Mouse (Mus musculus) hindbrain, embryonic 14.5 days (tissue): Measurements from ENCODE around the gene Hes1. TPM values are rescaled to one million over a fixed set of nuclear protein-coding genes. Genes with fewer than 3 reads are reported as not detected.

Experiments
- ATAC-seq: fragments of 200-750 bp; cut with Nextera tagmentation; 2 replicates; pipeline ENCODE4 v1.8.0; 2017; ENCODE audit warnings: moderate number of reproducible peaks, mild to moderate bottlenecking, moderate TSS enrichment, moderate library complexity; ENCODE audit not compliant: low FRiP score
- DNase-seq: peaks from one replicate; pipeline ENCODE4 v3.0.0-alpha.2; 2015; ENCODE audit warnings: low spot score
- H3K27ac ChIP-seq: fragments of 300-500 bp; sonication (generic); 2 replicates; pipeline ENCODE4 v1.5.1; 2014; ENCODE audit warnings: mild to moderate bottlenecking, moderate library complexity
- H3K27me3 ChIP-seq: fragments of 300-500 bp; sonication (generic); 2 replicates; pipeline ENCODE4 v1.6.1; 2014; ENCODE audit warnings: mild to moderate bottlenecking, low read length, mixed read lengths; ENCODE audit not compliant: control insufficient read depth, insufficient read depth
- H3K36me3 ChIP-seq: fragments of 300-500 bp; sonication (generic); replicated peaks from 2 replicates; pipeline ENCODE4 v1.6.1; 2014; ENCODE audit not compliant: control insufficient read depth, insufficient read depth
- H3K4me1 ChIP-seq: fragments of 300-500 bp; sonication (generic); replicated peaks from 2 replicates; pipeline ENCODE4 v1.6.1; 2014; ENCODE audit warnings: antibody characterized with exemption, low read length, mixed read lengths; ENCODE audit not compliant: control insufficient read depth, insufficient read depth
- H3K4me2 ChIP-seq: fragments of 300-500 bp; sonication (generic); replicated peaks from 2 replicates; pipeline ENCODE4 v1.6.1; 2014; ENCODE audit warnings: mild to moderate bottlenecking, moderate library complexity
- H3K4me3 ChIP-seq: fragments of 300-500 bp; sonication (generic); replicated peaks from 2 replicates; pipeline ENCODE4 v1.5.1; 2014; ENCODE audit warnings: mild to moderate bottlenecking, low read length
- H3K9ac ChIP-seq: fragments of 300-500 bp; sonication (generic); 2 replicates; pipeline ENCODE4 v1.6.1; 2014
- H3K9me3 ChIP-seq: fragments of 300-500 bp; sonication (generic); 2 replicates; pipeline ENCODE4 v1.6.1; 2016; ENCODE audit warnings: low read length; ENCODE audit not compliant: control insufficient read depth
- WGBS: fragments of 180-500 bp; shearing (Covaris S2); extraction: QIAGEN DNeasy Blood & Tissue Kit; methylation state at CpG from one replicate; pipeline ENCODE4 v1.1.7; 2014; 5-methylcytosine and 5-hydroxymethylcytosine counted together
- polyA plus RNA-seq: library from polyadenylated mRNA; unstranded; fragments of >200 nt; fragmentation: Nextera tagmentation; extraction: Ambion mirVana; gene quantifications from 2 replicates; pipeline ENCODE4 v1.2.1, GENCODE M21; 2014

Hes1 gene
- polyA plus RNA-seq, 1 experiment from 2014 or later = 18.0 TPM

- 51% methylated on average over 5 of the region's 5 CpGs for WGBS
- H3K27me3 ChIP-seq = peaks cover 4% of the 10 kb centered on the region; the same call in 1 of the 2 replicates
Observed at GRCm38 (mm10) chr16:30045615-30046014, 18.6 kb upstream of the Hes1 start.

DNA sequence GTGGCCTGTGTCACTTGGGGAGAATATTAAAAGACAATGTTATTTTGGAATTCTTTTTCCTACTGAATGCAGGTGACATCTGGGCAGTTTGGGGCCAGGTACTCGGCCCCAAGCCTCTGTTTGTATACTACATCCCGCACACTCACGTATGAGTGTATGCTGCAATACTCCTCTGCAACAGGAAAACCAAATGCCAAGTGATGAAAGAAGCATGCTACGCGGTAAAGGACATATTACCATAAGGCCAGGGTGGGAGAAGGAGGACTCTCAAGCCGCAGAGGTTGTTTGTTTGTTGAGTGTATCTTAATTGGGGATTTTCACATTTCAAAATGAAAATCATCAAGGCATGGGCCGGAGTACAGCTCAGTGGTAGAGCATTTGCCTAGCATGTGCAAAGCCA is 17.2 kb upstream of the Hes1 start:
- no peaks in the 10 kb centered on the region for H3K9me3 ChIP-seq
- no peaks in the 10 kb centered on the region for H3K4me1 ChIP-seq
- no peak overlapping the region for H3K9ac ChIP-seq
- no peaks in the 10 kb centered on the region for H3K36me3 ChIP-seq
- peaks cover 4% of the 10 kb centered on the region; the same call in 1 of the 2 replicates for H3K27me3 ChIP-seq
- ATAC-seq = no peak
- H3K27ac ChIP-seq = no peak overlapping the region
- no peak for DNase-seq
- H3K4me3 ChIP-seq = no peak overlapping the region
- no peak overlapping the region for H3K4me2 ChIP-seq
- 89% methylated on average over 7 of the region's 7 CpGs for WGBS

More at GRCm38 (mm10) chr16:30045615-30046014, 18.6 kb upstream of the Hes1 start:
- no peaks in the 10 kb centered on the region for H3K4me1 ChIP-seq
- no peak overlapping the region for H3K9ac ChIP-seq
- H3K36me3 ChIP-seq = no peaks in the 10 kb centered on the region
- no peak for DNase-seq
- no peak for ATAC-seq
- H3K27ac ChIP-seq = no peak overlapping the region
- H3K4me3 ChIP-seq = no peak overlapping the region
- H3K9me3 ChIP-seq = no peaks in the 10 kb centered on the region
- H3K4me2 ChIP-seq = no peak overlapping the region

- no peaks in the 10 kb centered on the region for H3K36me3 ChIP-seq
- DNase-seq = no peak
- no peaks in the 10 kb centered on the region for H3K9me3 ChIP-seq
- ATAC-seq = no peak
- H3K4me2 ChIP-seq = no peak overlapping the region
- no peak overlapping the region for H3K9ac ChIP-seq
- no peaks in the 10 kb centered on the region for H3K4me1 ChIP-seq
- no peak overlapping the region for H3K4me3 ChIP-seq
- 57% methylated on average over 11 of the region's 11 CpGs for WGBS
- H3K27ac ChIP-seq = no peak overlapping the region
- peaks cover 4% of the 10 kb centered on the region; the same call in 1 of the 2 replicates for H3K27me3 ChIP-seq
Observed at GRCm38 (mm10) chr16:30047421-30047831, 16.8 kb upstream of the Hes1 start.

GRCm38 (mm10) chr16:30050767-30051490 is 13.3 kb upstream of the Hes1 start:
- no peak for ATAC-seq
- H3K27me3 ChIP-seq = peaks cover 16% of the 10 kb centered on the region
- 76% methylated on average over 10 of the region's 10 CpGs for WGBS

GRCm38 (mm10) chr16:30052271-30052670 is 11.9 kb upstream of the Hes1 start:
- 63% methylated on average over 2 of the region's 2 CpGs for WGBS

More at GRCm38 (mm10) chr16:30050767-30051490, 13.3 kb upstream of the Hes1 start:
- H3K36me3 ChIP-seq = no peaks in the 10 kb centered on the region
- no peak overlapping the region for H3K4me3 ChIP-seq
- no peaks in the 10 kb centered on the region for H3K9me3 ChIP-seq
- no peaks in the 10 kb centered on the region for H3K4me1 ChIP-seq
- no peak for DNase-seq
- H3K27ac ChIP-seq = no peak overlapping the region
- H3K4me2 ChIP-seq = no peak overlapping the region
- H3K9ac ChIP-seq = no peak overlapping the region

GRCm38 (mm10) chr16:30052839-30053511 is 11.2 kb upstream of the Hes1 start:
- Histone ChIP-seq H3K9me3 (no peaks in the 10 kb centered on the region), H3K36me3 (no peaks in the 10 kb centered on the region), H3K4me1 (no peaks in the 10 kb centered on the region), H3K27ac (no peak overlapping the region), H3K27me3 (peaks cover 19% of the 10 kb centered on the region), H3K4me3 (no peak overlapping the region), H3K4me2 (no peak overlapping the region), H3K9ac (no peak overlapping the region)
- ATAC-seq (no peak), DNase-seq (no peak)
- 70% methylated on average over 16 of the region's 16 CpGs for WGBS

More at GRCm38 (mm10) chr16:30052271-30052670, 11.9 kb upstream of the Hes1 start:
- H3K36me3 ChIP-seq = no peaks in the 10 kb centered on the region
- no peak overlapping the region for H3K9ac ChIP-seq
- H3K27me3 ChIP-seq = peaks cover 19% of the 10 kb centered on the region
- ATAC-seq = no peak
- H3K4me2 ChIP-seq = no peak overlapping the region
- no peaks in the 10 kb centered on the region for H3K4me1 ChIP-seq
- H3K4me3 ChIP-seq = no peak overlapping the region
- H3K9me3 ChIP-seq = no peaks in the 10 kb centered on the region
- DNase-seq = no peak
- H3K27ac ChIP-seq = no peak overlapping the region

DNA sequence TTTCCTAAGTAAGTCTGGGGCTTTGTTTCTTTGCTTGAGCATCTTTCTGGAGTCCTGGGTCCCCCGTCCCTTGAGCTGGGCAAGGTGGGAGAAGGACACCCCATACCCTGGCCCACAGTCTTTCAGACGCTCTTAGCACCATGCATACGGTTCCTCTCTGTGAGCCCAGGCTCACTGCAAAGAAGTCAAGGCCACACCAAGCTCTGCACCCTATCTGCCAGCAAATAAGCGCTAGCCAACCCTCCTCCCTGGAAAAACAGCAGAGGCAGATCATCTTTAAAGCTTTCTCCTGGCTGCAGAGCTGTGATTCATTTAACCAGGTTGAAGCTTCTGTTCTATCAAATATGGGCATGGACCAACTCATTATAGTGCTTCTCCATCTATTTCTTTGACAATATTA is 9.6 kb upstream of the Hes1 start:
- Histone ChIP-seq H3K4me1 (peaks cover 8% of the 10 kb centered on the region; the same call in 1 of the 2 replicates), H3K27ac (no peak overlapping the region), H3K4me2 (no peak overlapping the region), H3K4me3 (no peak overlapping the region), H3K9ac (no peak overlapping the region), H3K27me3 (peaks cover 34% of the 10 kb centered on the region), H3K36me3 (no peaks in the 10 kb centered on the region), H3K9me3 (no peaks in the 10 kb centered on the region)
- 74% methylated on average over 4 of the region's 4 CpGs for WGBS
- no peak for ATAC-seq
- DNase-seq = no peak

DNA sequence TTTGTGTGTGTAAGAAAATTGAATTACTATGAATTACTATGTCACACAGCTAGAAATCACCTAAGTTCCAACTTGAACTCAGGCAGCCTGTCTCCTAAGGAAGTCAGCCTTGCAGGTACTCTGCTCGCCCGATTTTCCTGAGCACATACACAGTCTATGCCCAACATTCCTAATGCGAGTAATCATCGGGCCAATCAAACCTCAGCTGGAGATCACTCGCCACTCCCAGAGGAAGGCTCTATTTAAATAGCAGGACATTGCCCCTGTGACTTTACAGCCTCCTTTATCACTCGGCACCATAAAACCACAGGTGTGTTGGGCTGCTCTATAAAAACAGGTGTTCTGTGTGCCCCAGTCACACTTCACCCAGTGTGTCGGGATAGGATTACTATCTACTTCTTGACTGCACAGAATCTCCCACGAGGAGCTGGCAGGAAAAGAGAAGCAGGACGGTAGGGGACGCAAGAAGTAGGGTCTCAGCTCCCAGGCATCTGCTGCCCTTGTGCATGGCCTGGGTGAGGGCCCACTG is 8.8 kb upstream of the Hes1 start:
- no peaks in the 10 kb centered on the region for H3K36me3 ChIP-seq
- H3K9ac ChIP-seq = no peak overlapping the region
- H3K27ac ChIP-seq = no peak overlapping the region
- no peak overlapping the region for H3K4me2 ChIP-seq
- H3K27me3 ChIP-seq = peaks cover 43% of the 10 kb centered on the region
- no peaks in the 10 kb centered on the region for H3K9me3 ChIP-seq
- H3K4me1 ChIP-seq = peaks cover 8% of the 10 kb centered on the region; the same call in 1 of the 2 replicates
- DNase-seq (no peak), ATAC-seq (no peak)
- WGBS = 73% methylated on average over 10 of the region's 10 CpGs
- H3K4me3 ChIP-seq = no peak overlapping the region

DNA sequence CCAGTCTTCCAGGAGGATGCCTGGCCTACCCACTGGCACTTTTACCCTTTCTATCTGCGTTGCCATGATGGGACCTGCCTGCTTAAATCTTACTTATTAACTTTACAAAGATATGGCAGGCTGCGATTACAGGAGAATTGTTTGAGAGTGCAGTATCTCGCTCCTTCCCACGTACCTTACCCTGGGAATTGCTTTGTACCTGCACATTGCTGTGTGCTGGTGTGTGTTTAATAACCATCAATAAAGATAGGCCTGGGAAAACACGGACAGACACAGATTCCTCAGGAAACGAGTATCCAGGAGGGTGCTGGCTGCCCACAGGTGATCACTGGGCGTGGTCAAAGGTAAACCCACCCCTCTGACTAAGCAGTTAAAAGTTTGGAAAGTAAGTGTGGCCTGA is 8.3 kb upstream of the Hes1 start:
- H3K4me3 ChIP-seq = no peak overlapping the region
- H3K36me3 ChIP-seq = no peaks in the 10 kb centered on the region
- H3K4me1 ChIP-seq = peaks cover 8% of the 10 kb centered on the region; the same call in 1 of the 2 replicates
- H3K27ac ChIP-seq = no peak overlapping the region
- H3K4me2 ChIP-seq = no peak overlapping the region
- no peak overlapping the region for H3K9ac ChIP-seq
- ATAC-seq = no peak
- peaks cover 48% of the 10 kb centered on the region for H3K27me3 ChIP-seq
- no peak for DNase-seq
- WGBS = 74% methylated on average over 7 of the region's 7 CpGs
- no peaks in the 10 kb centered on the region for H3K9me3 ChIP-seq
